Mouse (Mus musculus): ENCODE measurements around the gene Asb3. TPM values are rescaled to one million over a fixed set of nuclear protein-coding genes. Genes with fewer than 3 reads are reported as not detected.

The Asb3 gene
- 45.7 TPM for polyA plus RNA-seq (2017; shearing (Covaris generic))

GRCm38 (mm10) chr11:30885171-30885871, at the start of gene Asb3, which contains the start of gene Gpr75:
Gene Asb3 (plus strand): TSS chr11:30885416.
Gene Gpr75 (plus strand): TSS chr11:30885358.

GRCm38 (mm10) chr11:30954279-30954725, 69.1 kb downstream of the Asb3 start, which contains the start of gene Erlec1:
Gene Erlec1 (minus strand): TSS chr11:30954335.

GRCm38 (mm10) chr11:30985877-30986624, 100.8 kb downstream of the Asb3 start, which contains the start of gene Chac2:
Gene Chac2 (minus strand): TSS chr11:30986350.

Other genes with a start within 250 kb of the Asb3 start
- 0.74 TPM for gene Acyp2, start 235.8 kb upstream of the Asb3 start, polyA plus RNA-seq (2017; shearing (Covaris generic))
- 19.3 TPM for gene Psme4, start 113.7 kb upstream of the Asb3 start, polyA plus RNA-seq (2017; shearing (Covaris generic))
- not detected for gene Gpr75, start 58 bp upstream of the Asb3 start, polyA plus RNA-seq (2017; shearing (Covaris generic))
- 7.7 TPM for gene Erlec1, start 68.9 kb downstream of the Asb3 start, polyA plus RNA-seq (2017; shearing (Covaris generic))
- gene Chac2, start 100.9 kb downstream of the Asb3 start, polyA plus RNA-seq (2017; shearing (Covaris generic)), result 8.0 TPM